Mouse (Mus musculus) T-helper 1 cell (primary cell): Measurements from ENCODE around the gene Atf6.

Source experiments
- in situ Hi-C: fragments of 300-600 bp; cut with MboI, MseI; formaldehyde crosslinking; loops from one replicate; pipeline ENCODE4 v1.15.1; 2025; ENCODE audit warnings: high pct_unique_total_duplicates

The Atf6 gene

GRCm38 (mm10) chr1:170867691-170868105, at the start of gene Atf6:
Atf6 (minus strand) TSS chr1:170867771.
- in situ Hi-C loops = no loop called here

- in situ Hi-C loops = no loop called here
These were observed 48.1 kb upstream of the Atf6 start for GRCm38 (mm10) chr1:170915657-170916056.

DNA sequence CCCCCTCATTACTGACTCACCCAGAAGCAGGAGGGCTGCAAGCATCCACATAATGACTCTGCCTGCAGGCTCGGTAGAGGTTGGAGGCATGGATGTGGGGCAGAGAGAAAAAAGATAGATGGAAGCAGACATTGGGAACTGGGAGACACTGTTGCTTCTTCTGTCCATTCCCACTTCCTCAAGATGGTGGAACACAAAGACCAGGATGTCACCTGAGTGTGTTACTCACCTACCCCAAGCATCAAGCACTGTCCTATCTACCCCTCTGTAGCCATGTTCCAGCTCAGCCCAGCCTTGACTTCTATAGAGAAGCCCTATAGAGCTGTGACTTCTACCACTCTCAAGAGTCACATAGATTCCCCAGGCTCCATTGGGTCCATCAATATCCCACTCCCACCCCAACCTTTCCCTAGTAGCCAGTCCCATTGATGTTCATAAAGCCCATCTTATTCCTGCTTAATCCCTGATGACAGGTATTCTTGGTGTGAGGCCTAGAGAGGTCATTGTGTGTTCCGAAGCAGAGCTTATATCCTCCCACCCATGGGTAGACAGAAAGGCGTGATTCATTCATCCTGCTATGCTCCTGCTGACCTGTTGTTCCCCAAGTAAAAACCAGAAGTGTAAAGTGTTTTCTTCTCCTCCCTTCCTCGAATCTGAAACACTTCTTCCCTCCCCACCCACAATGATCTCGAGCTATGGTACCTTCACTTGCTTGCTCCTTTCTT, 45.5 kb upstream of the Atf6 start, which contains the start of gene Fcrlb:
Gene Fcrlb, minus strand, starts transcription at position 51 of the 725 bp plus-strand sequence.
- in situ Hi-C loops = no loop called here

GRCm38 (mm10) chr1:170911907-170912660, 44.5 kb upstream of the Atf6 start:
- in situ Hi-C loops = no loop called here

GRCm38 (mm10) chr1:170908341-170908740, 40.8 kb upstream of the Atf6 start:
- in situ Hi-C loops = no loop called here

GRCm38 (mm10) chr1:170907456-170908191, 40.1 kb upstream of the Atf6 start:
- in situ Hi-C loops = no loop called here

DNA sequence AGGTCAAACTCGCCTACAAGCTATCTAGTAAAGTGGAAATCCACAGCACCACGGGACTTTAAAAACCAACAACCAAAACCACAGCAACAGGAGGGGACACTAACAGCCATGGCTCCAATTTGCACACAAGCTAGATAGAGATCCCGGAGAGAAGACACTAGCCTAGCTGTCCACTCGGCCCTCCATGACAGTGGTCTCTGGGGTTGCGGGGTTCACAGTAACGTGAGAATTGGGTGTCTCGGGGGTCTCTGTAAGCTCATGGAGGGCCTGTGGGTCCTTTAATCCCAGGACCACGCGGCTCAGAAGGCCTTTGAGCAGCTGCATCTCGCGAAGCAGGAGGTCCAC, 39.5 kb upstream of the Atf6 start:
- in situ Hi-C loops = no loop called here

DNA sequence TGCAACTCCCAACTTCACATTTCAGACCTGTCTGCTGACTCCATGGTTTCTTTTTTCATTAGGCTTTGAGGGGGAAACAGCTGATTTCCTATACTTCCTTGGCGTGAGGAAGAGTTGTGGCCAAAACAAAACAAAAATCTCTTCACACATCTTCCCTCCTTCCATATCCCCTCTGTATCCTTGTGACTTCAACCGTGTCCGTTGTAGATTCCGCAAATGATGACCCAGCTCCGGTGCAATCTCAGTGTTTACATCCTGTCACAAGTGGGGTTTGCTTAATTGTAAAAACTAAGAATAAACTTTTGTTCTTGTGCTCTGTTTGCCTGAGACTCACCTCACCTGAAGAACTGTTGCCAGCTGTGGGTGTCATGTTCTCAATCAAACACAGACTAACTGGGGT, 35.9 kb upstream of the Atf6 start:
- in situ Hi-C loops = no loop called here

DNA sequence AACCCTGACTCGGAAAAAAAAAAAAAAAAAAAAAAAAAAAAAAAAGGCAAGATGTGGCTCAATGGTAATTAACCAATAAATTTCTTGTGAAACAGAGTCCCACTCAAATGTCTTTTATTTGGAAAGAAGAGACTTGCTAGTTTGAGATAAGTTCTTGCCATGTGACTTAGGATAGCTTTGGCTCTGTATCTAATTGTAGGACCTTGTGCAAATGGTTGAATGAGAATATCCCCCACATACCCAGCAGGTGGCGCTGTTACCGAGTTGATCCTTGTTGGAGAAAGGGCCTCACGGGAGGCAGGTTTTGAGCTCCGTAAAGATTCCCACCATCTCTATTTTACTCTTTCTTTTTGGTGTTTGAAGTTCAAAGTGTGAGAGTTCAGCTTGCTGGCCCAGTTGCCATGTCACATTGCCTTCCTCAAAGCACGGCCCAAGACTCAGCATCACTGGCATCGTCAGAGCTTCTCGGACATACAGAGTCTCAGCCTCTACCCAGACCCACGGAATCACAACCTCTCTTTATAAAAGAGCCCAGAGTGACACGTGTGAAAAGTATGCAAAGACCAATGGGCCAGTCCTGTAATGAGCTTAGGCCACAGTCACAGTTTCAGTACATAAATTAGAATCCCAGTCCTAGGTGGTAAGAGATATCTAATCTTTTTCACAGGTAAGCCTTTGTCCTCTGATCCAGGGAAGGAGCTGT, 34.1 kb upstream of the Atf6 start:
- in situ Hi-C loops = no loop called here

DNA sequence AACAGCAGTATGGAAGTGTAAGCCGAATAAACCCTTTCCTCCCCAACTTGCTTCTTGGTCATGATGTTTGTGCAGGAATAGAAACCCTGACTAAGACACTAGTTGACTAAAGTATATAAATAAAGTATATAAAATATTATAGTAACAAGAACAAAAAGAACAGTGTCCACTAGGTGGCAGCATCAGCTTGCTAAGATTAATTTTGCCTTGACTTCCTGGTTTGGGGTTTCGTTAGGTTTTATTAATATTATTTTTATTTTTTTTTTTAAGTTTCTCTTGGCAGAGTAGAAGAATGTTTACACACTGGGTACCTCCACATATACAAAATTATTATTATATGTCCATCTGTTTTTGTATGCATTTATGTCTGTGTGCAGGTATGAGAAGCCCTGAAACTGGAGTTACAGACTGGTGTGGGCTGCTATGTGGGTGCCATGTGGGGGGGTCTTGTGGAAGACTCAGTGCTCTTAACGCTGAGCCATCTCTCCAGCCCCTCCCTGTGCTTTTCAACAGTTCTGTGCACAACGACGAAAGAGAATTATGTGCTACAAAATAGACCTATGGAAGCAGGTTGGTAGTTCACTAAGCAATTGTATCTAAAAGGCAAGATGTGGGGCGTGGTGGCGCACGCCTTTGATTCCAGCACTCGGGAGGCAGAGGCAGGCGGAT, 33.4 kb upstream of the Atf6 start:
- in situ Hi-C loops = no loop called here

GRCm38 (mm10) chr1:170898413-170899075, 31.0 kb upstream of the Atf6 start:
- in situ Hi-C loops = loop anchor here (5.0 kb wide), 1 partner anchor 99 kb away; no protein-coding TSS in a partner anchor

DNA sequence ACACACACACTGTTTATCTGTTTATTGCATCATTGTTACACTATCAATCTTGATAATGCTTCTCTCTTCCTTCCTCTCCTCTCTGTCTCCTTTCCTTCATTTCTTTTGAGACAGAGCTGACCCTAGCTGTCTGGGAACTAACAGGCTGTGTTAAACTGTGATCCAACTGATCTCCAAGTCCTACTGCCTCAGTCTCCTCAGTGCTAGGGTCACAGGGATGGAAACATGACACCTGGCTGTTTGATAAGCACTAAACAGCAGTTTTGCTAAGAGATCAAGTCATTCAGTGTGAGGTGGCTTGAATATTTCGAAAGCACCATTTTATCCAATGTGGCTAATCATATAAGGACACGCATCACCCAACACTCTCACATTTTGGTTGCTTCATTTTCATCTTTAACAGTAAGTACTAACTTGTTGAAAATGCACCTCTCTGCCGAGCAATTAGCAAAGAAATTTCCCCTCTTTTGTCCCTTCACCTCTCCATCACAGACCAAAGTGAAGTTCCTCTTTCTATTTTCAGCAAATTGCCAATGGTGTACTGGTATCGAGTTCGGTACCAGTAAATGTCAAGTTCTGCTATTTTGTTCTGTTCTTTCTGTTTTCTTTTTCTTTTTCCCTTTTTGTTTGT, 29.2 kb upstream of the Atf6 start:
- in situ Hi-C loops = loop anchor here (5.0 kb wide), 1 partner anchor 101 kb away; no protein-coding TSS in a partner anchor

DNA sequence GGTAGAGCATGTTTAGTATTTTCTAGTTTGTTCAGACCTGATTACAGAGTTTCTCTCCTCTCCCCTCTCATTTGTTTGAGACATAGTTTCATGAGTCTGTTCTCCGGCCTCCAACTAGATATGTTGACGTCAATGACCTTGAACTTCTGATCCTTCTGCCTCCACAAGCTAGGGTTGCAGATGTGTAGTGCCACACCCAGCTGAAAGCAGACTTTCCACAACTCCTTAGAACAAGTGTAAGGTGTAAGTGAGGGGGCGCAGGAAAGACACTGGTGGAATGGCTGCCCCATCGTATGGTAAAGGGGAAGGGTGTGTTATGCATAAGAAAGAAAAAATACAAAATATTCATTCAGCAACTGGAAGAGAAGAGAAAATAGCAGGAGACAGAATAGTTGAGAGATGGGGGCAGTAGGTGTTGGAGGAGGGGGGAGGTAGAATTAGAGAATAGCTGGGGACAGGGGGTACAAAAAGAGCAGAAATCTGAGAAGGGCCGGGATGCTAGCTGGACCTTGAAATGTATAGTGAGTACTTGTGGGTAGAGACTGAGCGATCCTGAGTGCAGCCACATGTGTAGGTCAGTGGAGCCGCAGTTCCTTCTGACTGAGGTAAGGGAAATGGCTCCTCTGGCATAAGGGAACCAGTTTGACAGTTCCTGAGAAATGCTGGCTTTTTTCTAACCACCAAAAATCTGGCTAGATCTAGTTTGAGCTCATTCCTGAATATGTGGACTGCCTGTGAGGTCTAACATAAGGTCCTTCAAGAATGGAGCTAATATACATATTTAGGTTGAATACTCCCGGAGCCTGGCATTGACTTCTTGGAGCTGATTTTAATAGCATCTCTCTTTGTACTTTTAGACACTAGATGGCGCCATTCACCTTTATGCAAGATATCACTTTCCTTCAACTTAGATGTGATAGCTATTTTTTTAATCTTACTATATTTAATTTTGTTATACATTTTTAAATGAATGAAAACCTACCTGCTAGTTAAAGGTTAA, 27.3 kb upstream of the Atf6 start:
- in situ Hi-C loops = loop anchor here (5.0 kb wide), 1 partner anchor 102 kb away; no protein-coding TSS in a partner anchor

DNA sequence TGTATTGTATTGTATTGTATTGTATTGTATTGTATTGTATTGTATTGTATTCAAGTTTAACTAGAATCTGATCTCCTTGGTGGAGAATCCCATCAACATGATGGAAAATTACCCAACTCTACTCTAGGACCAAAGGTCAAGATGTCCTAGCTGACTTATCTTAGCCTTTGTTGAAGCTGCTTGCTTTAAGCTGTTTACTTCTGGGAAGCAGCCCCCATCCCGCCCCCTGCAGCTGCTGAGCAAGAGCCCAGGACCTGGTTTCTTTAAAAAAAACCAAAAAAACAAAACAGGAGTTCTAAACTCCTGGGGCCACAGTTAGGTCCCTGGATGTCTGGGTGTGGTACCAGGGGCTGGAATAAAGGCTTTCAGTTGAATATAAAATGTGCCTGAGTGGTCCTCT, 24.7 kb upstream of the Atf6 start:
- in situ Hi-C loops = no loop called here

DNA sequence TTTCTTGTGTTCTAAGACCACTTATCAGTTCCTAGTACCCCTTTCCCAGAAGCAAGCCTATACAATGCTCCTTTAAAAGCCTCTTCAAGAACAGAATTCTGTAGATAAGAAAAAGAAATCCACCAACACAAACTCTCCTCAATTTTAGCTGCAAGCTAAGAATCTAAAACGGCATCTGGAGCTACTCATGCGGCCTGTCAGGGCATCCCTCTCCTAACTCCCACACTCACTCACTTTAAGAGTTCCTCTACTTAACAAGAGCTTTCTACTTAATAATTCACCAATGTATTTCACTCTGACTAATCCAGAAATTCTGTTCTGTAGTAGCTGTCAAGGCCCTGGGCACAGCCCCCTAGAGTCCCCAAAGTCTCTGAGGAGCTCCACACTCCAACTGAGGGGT, 24.1 kb upstream of the Atf6 start:
- in situ Hi-C loops = no loop called here

- in situ Hi-C loops = no loop called here
These were observed 21.7 kb upstream of the Atf6 start for GRCm38 (mm10) chr1:170889310-170889709.

- in situ Hi-C loops = no loop called here
These were observed 18.5 kb upstream of the Atf6 start for GRCm38 (mm10) chr1:170886044-170886458.

DNA sequence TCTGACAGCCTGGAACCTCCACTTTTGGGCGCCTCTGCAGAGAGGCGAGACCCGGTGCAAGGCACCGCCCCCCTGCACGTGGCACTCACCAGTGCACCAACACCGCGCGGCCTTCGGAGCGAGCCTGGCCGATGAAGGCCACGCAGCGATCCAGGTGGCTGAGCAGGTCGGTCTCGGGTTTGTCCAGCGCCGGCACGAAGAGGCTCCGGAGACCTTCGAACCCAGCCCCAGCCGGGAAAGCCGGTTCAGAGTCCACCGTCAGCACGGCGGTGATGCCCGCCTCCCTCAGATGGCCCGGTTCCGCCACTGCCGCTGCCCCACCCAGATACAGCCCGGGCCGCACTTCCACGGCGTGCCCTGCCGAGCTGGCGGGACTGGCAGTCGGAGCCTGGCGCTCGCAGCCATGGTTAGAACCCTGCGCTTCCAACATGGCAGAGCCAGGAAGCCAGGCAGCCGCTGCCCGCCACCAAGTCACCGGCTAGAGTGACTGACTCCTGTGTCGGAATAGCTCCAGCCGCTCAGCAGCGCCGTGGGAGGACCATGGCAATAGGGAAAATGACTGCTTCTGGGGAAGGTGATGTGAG, 17.5 kb upstream of the Atf6 start, which contains the start of the genes Gm26620 and Dusp12:
Gene Gm26620, plus strand, starts transcription at position 88 of the 584 bp plus-strand sequence.
Gene Dusp12, minus strand, starts transcription at position 563 of the 584 bp plus-strand sequence.
- in situ Hi-C loops = no loop called here
